Comparison of ENCODE assay signal across 10 mouse cellular contexts in genomic region chr7:140082242-140082678, GRCm38 (mm10). TPM values are rescaled to one million over a fixed set of nuclear protein-coding genes. Genes with fewer than 3 reads are reported as not detected.
A peak's percentile ranks its signal among the peaks of the same experiment; 100 is the strongest.
DNase-seq lines count a peak whose midpoint lies in the region; ATAC-seq and TF ChIP-seq lines count a peak whose summit lies in the region.
"Had no signal": no experiment of that assay in that cellular context is flagged by ENCODE, and none has a peak within 500 bp of the region (broad histone marks: within the 10 kb centered on the region; RNA-seq: fewer than 3 reads in every experiment).

Gene Caly, minus strand, starts transcription at chr7:140082548.

- peaks cover 3% of the 10 kb centered on the region; the same call in 1 of the 2 replicates for H3K4me1 ChIP-seq in kidney, embryonic 14.5 days (ENCODE audit: control insufficient read depth, insufficient read depth, low read length)
- H3K4me1 ChIP-seq in cerebellum, adult 2 months (ENCODE audit: control insufficient read depth, insufficient read depth, low read length) = no peaks in the 10 kb centered on the region
- peaks cover 29% of the 10 kb centered on the region for H3K4me1 ChIP-seq in forebrain, embryonic 16.5 days (replicated peaks; ENCODE audit: control insufficient read depth, insufficient read depth, low read length)

- peak; percentile 71 for TF ChIP-seq CTCF in cerebellum, adult 2 months (IDR thresholded peaks at IDR 0.05; ENCODE audit: borderline replicate concordance, insufficient read depth, low read depth, low read length)
- TF ChIP-seq CTCF in gastrocnemius, adult 2 months (IDR thresholded peaks at IDR 0.05) = no peak

- no peaks in the 10 kb centered on the region for H3K9me3 ChIP-seq in kidney, embryonic 14.5 days (ENCODE audit: control insufficient read depth, low read length)
- no peaks in the 10 kb centered on the region for H3K9me3 ChIP-seq in forebrain, embryonic 16.5 days (ENCODE audit: control insufficient read depth, low read length)

- H3K27me3 ChIP-seq in kidney, embryonic 14.5 days (ENCODE audit: control insufficient read depth, insufficient read depth, low read length) = peaks cover 37% of the 10 kb centered on the region
- H3K27me3 ChIP-seq in cerebellum, adult 2 months (ENCODE audit: control insufficient read depth, insufficient read depth, low read length) = no peaks in the 10 kb centered on the region
- H3K27me3 ChIP-seq in forebrain, embryonic 16.5 days (replicated peaks; ENCODE audit: control insufficient read depth, insufficient read depth, low read length) = no peaks in the 10 kb centered on the region

- H3K36me3 ChIP-seq in kidney, embryonic 14.5 days (ENCODE audit: control insufficient read depth, insufficient read depth, low read length) = no peaks in the 10 kb centered on the region
- no peaks in the 10 kb centered on the region for H3K36me3 ChIP-seq in forebrain, embryonic 16.5 days (ENCODE audit: control insufficient read depth, insufficient read depth)

- WGBS in kidney, embryonic 14.5 days = 5% methylated on average over 18 of the region's 18 CpGs
- WGBS in cerebellum, adult 2 months = 1% methylated on average over 18 of the region's 18 CpGs
- WGBS in forebrain, embryonic 16.5 days = 2% methylated on average over 18 of the region's 18 CpGs

- no peak within 1 kb of the TSS for H3K9ac ChIP-seq in kidney, embryonic 14.5 days (ENCODE audit: low read depth, low read length)
- peak within 1 kb of the TSS; percentile 80 for H3K9ac ChIP-seq in forebrain, embryonic 16.5 days (replicated peaks; ENCODE audit: low read depth, low read length)

- peak; percentile 72 for ATAC-seq in kidney, embryonic 14.5 days (ENCODE audit: low FRiP score, low TSS enrichment)
- peak; percentile 86 for ATAC-seq in forebrain, embryonic 16.5 days
- 0 out of 2 replicates have a peak, but pooled peaks have one; percentile 25 for ATAC-seq in megakaryocyte, adult 5-6 weeks (ENCODE audit: poor library complexity, severe bottlenecking)
- ATAC-seq: Patski had no signal

- no peak for DNase-seq in kidney, adult 8-10 months
- DNase-seq in cerebellum, adult 2 months = peak; percentile 81 to 85
- peak; percentile 67 for DNase-seq in layer of hippocampus, adult 9-10 months (ENCODE audit: low spot score)
- peak; percentile 95 to 96 for DNase-seq in right cerebral cortex, postnatal 36 days (ENCODE audit: low spot score in 2 of 2)
- DNase-seq in gastrocnemius, adult 2 months = no peak

- H3K4me2 ChIP-seq in kidney, embryonic 14.5 days (replicated peaks; ENCODE audit: low read depth, low read length) = no peak within 1 kb of the TSS; the same call in 1 of the 2 replicates
- H3K4me2 ChIP-seq in forebrain, embryonic 16.5 days (ENCODE audit: low read length) = peak within 1 kb of the TSS; percentile 79

- intact Hi-C loops in gastrocnemius, adult 2 months (cut with DNase I) = no loop called here

- H3K4me3 ChIP-seq in kidney, embryonic 14.5 days (ENCODE audit: low read length) = no peak within 1 kb of the TSS
- peak within 1 kb of the TSS; percentile 61 for H3K4me3 ChIP-seq in cerebellum, adult 2 months (replicated peaks; ENCODE audit: insufficient read depth, low read depth, low read length)
- peak within 1 kb of the TSS; percentile 55 for H3K4me3 ChIP-seq in forebrain, embryonic 16.5 days (replicated peaks; ENCODE audit: low read length)
- no peak within 1 kb of the TSS for H3K4me3 ChIP-seq in gastrocnemius, adult 2 months

- no peak within 1 kb of the TSS for H3K27ac ChIP-seq in kidney, embryonic 14.5 days (ENCODE audit: low read depth, low read length)
- peak within 1 kb of the TSS; percentile 12 for H3K27ac ChIP-seq in cerebellum, adult 2 months (ENCODE audit: insufficient read depth, low read length)
- H3K27ac ChIP-seq in forebrain, embryonic 16.5 days (ENCODE audit: low read length) = peak within 1 kb of the TSS; percentile 92
- H3K27ac ChIP-seq in gastrocnemius, adult 2 months = no peak within 1 kb of the TSS
- H3K27ac ChIP-seq: macrophage had no signal

- peak; percentile 32; the same call in 1 of the 2 replicates for TF ChIP-seq POLR2A in cerebellum, adult 2 months (IDR thresholded peaks at IDR 0.05; ENCODE audit: borderline replicate concordance, insufficient read depth, low read length)

RNA-seq across cellular contexts. Expression of gene Caly, which starts in this region (rescaled TPM):
- polyA plus RNA-seq in kidney, embryonic 14.5 days (2014; fragmentation: Nextera tagmentation; extraction: Ambion mirVana) = 0.91 TPM in 2 replicates
- 189 and 198 TPM in 2 replicates for polyA plus RNA-seq in cerebellum, adult 2 months (2012; rRNA removed)
- polyA plus RNA-seq in forebrain, embryonic 16.5 days (2015; fragmentation: Nextera tagmentation; extraction: Ambion mirVana) = 116 and 179 TPM in 2 replicates
- total RNA-seq in megakaryocyte, adult 5-6 weeks (2015) = not detected in 2 replicates
- not detected in 2 replicates for total RNA-seq in megakaryocyte, adult 5-6 weeks (2017)
- total RNA-seq in gastrocnemius, adult 2 months (2021) = under 1 TPM in 1 of 2 experiments, not detected in 1; 0.20 TPM
- polyA plus RNA-seq: macrophage, Patski had no signal

Comparison
In these comparisons a context has a peak if more than half of its experiments do, and no peak if none do; other contexts are left out.
1. RNA of gene Caly (polyA plus RNA-seq): 189 to 198 TPM in cerebellum, adult 2 months and 116 to 179 TPM in forebrain, embryonic 16.5 days; 0.91 TPM in kidney, embryonic 14.5 days; every median in the first group is over 10 times any median in the second.
2. Peak in ATAC-seq in kidney, embryonic 14.5 days; RNA of the gene not detected or under 1 TPM.
3. Peak in ATAC-seq in megakaryocyte, adult 5-6 weeks; RNA of the gene not detected or under 1 TPM.
4. ATAC-seq: peak in every context shown above with its lines; median percentile 86 in forebrain, embryonic 16.5 days; 72 in kidney, embryonic 14.5 days; 25 in megakaryocyte, adult 5-6 weeks.
5. H3K27ac ChIP-seq: peak in cerebellum, adult 2 months (single experiment) and forebrain, embryonic 16.5 days (single experiment); none in kidney, embryonic 14.5 days (single experiment) and gastrocnemius, adult 2 months (single experiment).
6. H3K4me3 ChIP-seq: peak in cerebellum, adult 2 months (single experiment) and forebrain, embryonic 16.5 days (single experiment); none in kidney, embryonic 14.5 days (single experiment) and gastrocnemius, adult 2 months (single experiment).
7. DNase-seq: peak in cerebellum, adult 2 months (2 of 2), layer of hippocampus, adult 9-10 months (single experiment) and right cerebral cortex, postnatal 36 days (2 of 2); none in kidney, adult 8-10 months (0 of 2) and gastrocnemius, adult 2 months (single experiment).